Mouse (Mus musculus) liver, postnatal 0 days (tissue): ENCODE results near the gene Mark2. TPM values are rescaled to one million over a fixed set of nuclear protein-coding genes. Genes with fewer than 3 reads are reported as not detected.

Experiments used
- ATAC-seq: fragments of 200-750 bp; cut with Nextera tagmentation; 2 replicates; pipeline ENCODE4 v1.8.0; 2017; ENCODE audit warnings: mild to moderate bottlenecking, moderate library complexity
- DNase-seq: peaks from one replicate; pipeline ENCODE4 v3.0.0-alpha.2; 2016
- H3K27ac ChIP-seq: fragments of 300-500 bp; sonication (generic); 2 replicates; pipeline ENCODE4 v1.5.1; 2014; ENCODE audit warnings: antibody characterized with exemption, moderate library complexity, mild to moderate bottlenecking, low read depth
- H3K27me3 ChIP-seq: fragments of 300-500 bp; sonication (generic); 2 replicates; pipeline ENCODE4 v1.6.1; 2014; ENCODE audit warnings: low read length, control low read depth, mixed read lengths; ENCODE audit not compliant: insufficient read depth
- H3K36me3 ChIP-seq: fragments of 300-500 bp; sonication (generic); replicated peaks from 2 replicates; pipeline ENCODE4 v1.6.1; 2014; ENCODE audit warnings: mild to moderate bottlenecking, control low read depth, low read length, moderate library complexity, mixed read lengths; ENCODE audit not compliant: insufficient read depth
- H3K4me1 ChIP-seq: fragments of 300-500 bp; sonication (generic); 2 replicates; pipeline ENCODE4 v1.6.1; 2014; ENCODE audit warnings: antibody characterized with exemption, mild to moderate bottlenecking, control low read depth; ENCODE audit not compliant: insufficient read depth
- H3K4me2 ChIP-seq: fragments of 300-500 bp; sonication (generic); 2 replicates; pipeline ENCODE4 v1.6.1; 2014; ENCODE audit warnings: low read depth, mild to moderate bottlenecking, low read length, moderate library complexity, mixed read lengths
- H3K4me3 ChIP-seq: fragments of 300-500 bp; sonication (generic); 2 replicates; pipeline ENCODE4 v1.5.1; 2014; ENCODE audit warnings: low read depth, low read length
- H3K9ac ChIP-seq: fragments of 300-500 bp; sonication (generic); replicated peaks from 2 replicates; pipeline ENCODE4 v1.6.1; 2014; ENCODE audit warnings: mild to moderate bottlenecking, moderate library complexity
- H3K9me3 ChIP-seq: fragments of 300-500 bp; sonication (generic); 2 replicates; pipeline ENCODE4 v1.6.1; 2016; ENCODE audit warnings: mild to moderate bottlenecking, control low read depth, low read length, mixed read lengths
- CTCF ChIP-seq: sonication (generic); IDR thresholded peaks from 2 replicates; pipeline ENCODE4 v1.5.1; 2016; ENCODE audit warnings: antibody characterized with exemption, low read depth
- EP300 ChIP-seq: IDR thresholded peaks from 2 replicates; pipeline ENCODE4 v1.6.1; 2016; ENCODE audit warnings: antibody characterized with exemption, low read depth, mild to moderate bottlenecking
- WGBS: fragments of 180-500 bp; shearing (Covaris S2); extraction: QIAGEN DNeasy Blood & Tissue Kit; methylation state at CpG from one replicate; pipeline ENCODE4 v1.1.7; 2014; ENCODE audit not compliant: insufficient replicate concordance; 5-methylcytosine and 5-hydroxymethylcytosine counted together
- polyA plus RNA-seq: library from polyadenylated mRNA; unstranded; fragments of >200 nt; fragmentation: Nextera tagmentation; extraction: Ambion mirVana; gene quantifications from 2 replicates; pipeline ENCODE4 v1.2.1, GENCODE M21; 2015

Gene Mark2
- polyA plus RNA-seq, 1 experiment from 2014 or later: 11.9 TPM

DNA sequence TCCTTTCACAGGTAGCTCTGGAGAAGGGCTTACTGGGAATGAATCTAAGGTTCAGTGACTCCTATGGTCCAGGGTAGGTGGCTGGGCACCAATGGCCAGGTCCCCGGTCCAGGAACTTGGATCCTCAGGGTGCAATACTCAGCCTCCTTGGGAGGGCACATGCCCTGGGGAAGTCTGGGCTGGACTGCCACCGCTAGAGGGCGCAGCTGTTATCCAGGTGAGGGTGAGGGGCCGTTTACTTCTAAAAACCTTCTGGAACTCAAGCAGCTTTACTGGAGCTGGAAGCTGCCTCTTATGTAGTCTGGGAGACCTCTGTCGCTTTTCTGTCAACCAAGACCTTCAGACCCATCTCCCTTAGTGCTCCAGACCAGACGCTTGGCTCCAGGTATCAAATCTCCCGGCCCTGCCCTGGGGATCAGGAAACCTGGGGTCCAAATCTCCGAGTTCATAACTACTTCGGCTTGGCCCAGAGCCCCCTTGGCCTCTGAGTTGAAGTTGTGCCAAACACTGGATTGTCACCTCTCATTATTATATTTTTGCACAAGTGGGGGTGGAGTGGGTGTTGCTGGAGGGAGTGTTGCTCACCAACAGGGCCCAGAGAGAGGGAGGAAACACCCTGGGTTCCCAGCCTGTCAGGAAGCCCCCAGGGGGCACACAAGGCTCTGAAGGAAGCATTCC, 77.4 kb downstream of the Mark2 start:
- no peak for TF ChIP-seq EP300
- TF ChIP-seq CTCF: peak; percentile 92
- 24% methylated on average over 9 of the region's 9 CpGs for WGBS
- no peaks in the 10 kb centered on the region for H3K36me3 ChIP-seq
- H3K4me3 ChIP-seq: no peak overlapping the region
- H3K4me2 ChIP-seq: no peak overlapping the region
- DNase-seq: peak; percentile 88
- H3K4me1 ChIP-seq: peaks cover 18% of the 10 kb centered on the region
- H3K9me3 ChIP-seq: peaks cover 7% of the 10 kb centered on the region; the same call in 1 of the 2 replicates
- H3K27ac ChIP-seq: no peak overlapping the region
- no peak for ATAC-seq
- peaks cover 21% of the 10 kb centered on the region for H3K27me3 ChIP-seq
- H3K9ac ChIP-seq: no peak overlapping the region

DNA sequence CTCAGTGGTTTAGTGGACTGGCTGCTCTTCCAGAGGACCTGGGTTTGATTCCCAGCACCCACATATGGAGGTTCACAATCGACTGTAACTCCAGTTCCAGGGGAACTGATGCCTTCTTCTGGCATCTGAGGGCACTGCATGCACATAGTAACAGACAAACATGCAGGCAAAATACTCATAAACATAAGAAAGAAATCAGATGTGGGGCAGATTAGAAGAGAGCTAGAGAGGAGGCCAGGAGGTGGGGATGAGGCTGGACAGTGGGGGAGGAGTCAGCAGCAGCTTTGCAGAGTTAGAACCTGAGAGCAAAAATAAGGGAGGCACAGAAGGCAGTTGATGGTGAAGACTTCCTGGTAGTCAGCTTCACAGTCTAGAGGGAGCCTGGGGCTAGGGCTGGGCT, 79.1 kb downstream of the Mark2 start:
- TF ChIP-seq CTCF (no peak), EP300 (no peak)
- WGBS: 63% methylated on average over 1 of the region's 1 CpGs
- ATAC-seq (no peak), DNase-seq (no peak)
- peaks cover 7% of the 10 kb centered on the region; the same call in 1 of the 2 replicates for H3K9me3 ChIP-seq
- peaks cover 5% of the 10 kb centered on the region for H3K4me1 ChIP-seq
- peaks cover 10% of the 10 kb centered on the region for H3K27me3 ChIP-seq
- no peak overlapping the region for H3K4me3 ChIP-seq
- no peak overlapping the region for H3K27ac ChIP-seq
- H3K9ac ChIP-seq: no peak overlapping the region
- no peaks in the 10 kb centered on the region for H3K36me3 ChIP-seq
- no peak overlapping the region for H3K4me2 ChIP-seq

DNA sequence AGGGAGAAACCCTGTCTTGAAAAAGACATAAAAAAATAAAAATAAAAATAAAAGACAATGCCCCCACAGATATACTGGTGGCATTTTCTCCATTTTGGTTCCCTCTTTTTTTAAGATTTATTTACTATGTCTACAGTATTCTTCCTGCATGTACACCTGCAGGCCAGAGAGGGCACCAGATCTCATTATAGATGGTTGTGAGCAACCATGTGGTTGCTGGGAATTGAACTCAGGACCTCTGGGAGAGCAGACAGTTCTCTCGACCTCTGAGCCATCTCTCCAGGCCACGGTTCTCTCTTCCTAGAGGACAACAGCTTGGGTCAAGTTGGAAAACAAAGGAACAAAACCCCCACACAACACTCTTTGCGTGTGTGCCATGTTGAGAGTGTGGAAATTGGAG, 79.7 kb downstream of the Mark2 start:
- Histone ChIP-seq H3K4me3 (no peak overlapping the region), H3K4me2 (no peak overlapping the region), H3K27ac (no peak overlapping the region), H3K9ac (no peak overlapping the region), H3K4me1 (no peaks in the 10 kb centered on the region; the same call in 1 of the 2 replicates), H3K36me3 (no peaks in the 10 kb centered on the region), H3K9me3 (peaks cover 7% of the 10 kb centered on the region; the same call in 1 of the 2 replicates), H3K27me3 (peaks cover 5% of the 10 kb centered on the region; the same call in 1 of the 2 replicates)
- ATAC-seq (no peak), DNase-seq (no peak)
- 93% methylated on average over 3 of the region's 3 CpGs for WGBS
- TF ChIP-seq CTCF (peak; percentile 13; the same call in 1 of the 2 replicates), EP300 (no peak)

DNA sequence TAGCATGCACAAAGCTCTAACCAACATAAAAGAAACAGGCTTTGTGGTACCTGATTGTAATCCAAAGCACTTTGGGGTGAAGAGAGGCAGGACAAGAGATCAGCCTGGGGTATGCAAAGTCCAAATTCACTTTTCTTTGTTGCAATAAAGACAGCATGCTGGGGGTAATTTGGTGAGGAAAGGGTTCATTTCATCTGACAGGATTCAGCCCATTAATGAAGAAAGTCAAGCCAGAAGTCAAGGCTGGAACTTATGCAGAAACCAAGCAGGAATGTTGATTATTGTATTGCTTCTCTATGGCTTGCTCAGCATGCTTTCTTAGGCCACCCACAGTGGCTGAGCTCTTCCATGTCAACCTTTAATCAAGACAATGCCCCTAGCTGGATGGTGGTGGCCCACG, 80.2 kb downstream of the Mark2 start:
- H3K4me3 ChIP-seq: no peak overlapping the region
- TF ChIP-seq CTCF (no peak), EP300 (no peak)

DNA sequence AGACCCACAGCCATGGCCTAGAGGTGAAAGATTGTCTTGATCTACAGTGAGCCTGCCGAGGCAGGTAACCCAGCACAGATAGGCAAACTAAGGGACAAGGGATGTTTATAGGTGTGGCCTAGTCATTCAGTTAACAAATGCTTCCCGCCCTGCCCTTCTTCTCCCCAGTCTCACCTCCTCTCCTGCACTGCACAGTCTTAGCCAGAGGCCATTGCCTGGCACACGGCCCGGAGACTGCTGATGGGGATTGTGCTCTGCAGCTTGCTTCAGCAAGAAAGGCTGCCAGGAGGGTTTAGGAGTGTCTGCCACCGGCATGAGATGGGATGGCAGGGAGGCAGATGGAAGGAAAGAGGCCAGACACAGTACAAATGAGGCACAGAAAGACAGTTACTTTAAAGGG, 83.8 kb downstream of the Mark2 start:
- no peak overlapping the region for H3K9ac ChIP-seq
- ATAC-seq: no peak
- H3K27me3 ChIP-seq: no peaks in the 10 kb centered on the region
- H3K36me3 ChIP-seq: no peaks in the 10 kb centered on the region
- no peak overlapping the region for H3K4me3 ChIP-seq
- TF ChIP-seq CTCF: no peak
- 80% methylated on average over 5 of the region's 5 CpGs for WGBS
- H3K9me3 ChIP-seq: peaks cover 7% of the 10 kb centered on the region; the same call in 1 of the 2 replicates
- no peak for DNase-seq
- H3K4me2 ChIP-seq: no peak overlapping the region
- H3K27ac ChIP-seq: no peak overlapping the region
- H3K4me1 ChIP-seq: no peaks in the 10 kb centered on the region

More for the DNA sequence above, 80.2 kb downstream of the Mark2 start:
- H3K9me3 ChIP-seq: peaks cover 7% of the 10 kb centered on the region; the same call in 1 of the 2 replicates
- DNase-seq (no peak), ATAC-seq (no peak)
- no peak overlapping the region for H3K9ac ChIP-seq
- no peak overlapping the region for H3K4me2 ChIP-seq
- 96% methylated on average over 1 of the region's 1 CpGs for WGBS
- no peaks in the 10 kb centered on the region for H3K4me1 ChIP-seq
- no peaks in the 10 kb centered on the region; the same call in 1 of the 2 replicates for H3K27me3 ChIP-seq
- no peaks in the 10 kb centered on the region for H3K36me3 ChIP-seq
- no peak overlapping the region for H3K27ac ChIP-seq

- ATAC-seq (no peak), DNase-seq (no peak)
- H3K4me1 ChIP-seq: no peaks in the 10 kb centered on the region
- no peak overlapping the region for H3K4me3 ChIP-seq
- 73% methylated on average over 3 of the region's 3 CpGs for WGBS
- no peak overlapping the region for H3K9ac ChIP-seq
- H3K27ac ChIP-seq: no peak overlapping the region
- no peaks in the 10 kb centered on the region for H3K27me3 ChIP-seq
- no peaks in the 10 kb centered on the region for H3K9me3 ChIP-seq
- no peak for TF ChIP-seq CTCF
- TF ChIP-seq EP300: no peak
- no peak overlapping the region for H3K4me2 ChIP-seq
- H3K36me3 ChIP-seq: no peaks in the 10 kb centered on the region
Observed at GRCm38 (mm10) chr19:7246021-7246420, 95.6 kb downstream of the Mark2 start.
